Mouse (Mus musculus): ENCODE results near the gene Pfn3.
"Not testable (repeated sequence)": the region's sequence is repeated elsewhere in the genome, so short reads cannot be mapped to it uniquely, and the experiment has no call there.

Gene Pfn3

GRCm38 (mm10) chr13:55414743-55415380, at the start of gene Pfn3:
Gene Pfn3 (minus strand): TSS chr13:55415232.
- DNase-seq = no peak

- peak; percentile 72 for DNase-seq
These were observed 49.2 kb upstream of the Pfn3 start, which contains the start of gene Prr7 for GRCm38 (mm10) chr13:55464027-55464884. Gene Prr7 (plus strand): TSS chr13:55464267.

GRCm38 (mm10) chr13:55463399-55464026, 48.5 kb upstream of the Pfn3 start:
- no peak for DNase-seq

- no peak for DNase-seq
These were observed 47.9 kb upstream of the Pfn3 start for GRCm38 (mm10) chr13:55462965-55463364.

- DNase-seq = no peak
These were observed 36.9 kb upstream of the Pfn3 start for GRCm38 (mm10) chr13:55451785-55452549.

DNA sequence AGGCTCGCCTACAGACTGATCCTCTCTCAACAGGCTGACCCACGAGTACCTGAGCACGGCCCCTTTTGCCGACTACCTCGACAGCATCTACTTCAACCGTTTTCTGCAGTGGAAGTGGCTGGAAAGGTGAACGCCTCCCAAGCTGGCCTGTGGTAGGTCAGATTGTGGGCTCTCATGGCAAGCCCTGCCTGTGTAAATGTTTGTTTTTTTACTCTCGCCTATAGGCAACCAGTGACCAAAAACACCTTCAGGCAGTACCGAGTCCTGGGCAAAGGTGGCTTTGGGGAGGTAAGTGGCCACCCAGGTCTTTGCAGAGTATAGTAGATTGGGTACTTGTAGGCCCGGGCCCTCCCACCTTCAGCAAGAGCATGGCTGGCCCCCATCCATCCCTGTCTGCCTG, 36.3 kb upstream of the Pfn3 start:
- no peak for DNase-seq

DNA sequence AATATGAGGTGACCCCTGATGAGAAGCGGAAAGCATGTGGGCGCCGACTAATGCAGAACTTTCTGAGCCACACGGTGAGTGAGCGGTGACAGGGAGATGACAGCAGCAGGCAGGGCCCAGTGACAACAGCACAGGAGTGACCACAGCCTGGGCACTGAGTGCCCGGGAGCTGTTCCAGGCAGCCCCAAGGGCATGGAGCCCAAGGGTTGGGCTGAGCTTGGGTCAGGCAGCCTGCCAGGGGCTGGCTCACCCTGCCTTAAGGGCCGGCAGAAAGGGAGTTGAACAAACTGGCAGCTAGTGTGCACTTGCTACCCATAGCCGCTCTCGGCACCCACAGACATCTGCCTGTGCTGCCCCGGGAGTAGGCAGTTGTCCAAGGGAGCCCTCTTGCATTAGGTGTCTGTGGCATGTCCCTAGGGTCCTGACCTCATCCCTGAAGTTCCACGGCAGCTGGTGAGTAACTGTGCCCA, 35.5 kb upstream of the Pfn3 start:
- DNase-seq = no peak

- DNase-seq = peak; percentile 80
These were observed 34.8 kb upstream of the Pfn3 start for GRCm38 (mm10) chr13:55449679-55450441.

- DNase-seq = peak; percentile 49
These were observed 34.2 kb upstream of the Pfn3 start for GRCm38 (mm10) chr13:55449205-55449604.

DNA sequence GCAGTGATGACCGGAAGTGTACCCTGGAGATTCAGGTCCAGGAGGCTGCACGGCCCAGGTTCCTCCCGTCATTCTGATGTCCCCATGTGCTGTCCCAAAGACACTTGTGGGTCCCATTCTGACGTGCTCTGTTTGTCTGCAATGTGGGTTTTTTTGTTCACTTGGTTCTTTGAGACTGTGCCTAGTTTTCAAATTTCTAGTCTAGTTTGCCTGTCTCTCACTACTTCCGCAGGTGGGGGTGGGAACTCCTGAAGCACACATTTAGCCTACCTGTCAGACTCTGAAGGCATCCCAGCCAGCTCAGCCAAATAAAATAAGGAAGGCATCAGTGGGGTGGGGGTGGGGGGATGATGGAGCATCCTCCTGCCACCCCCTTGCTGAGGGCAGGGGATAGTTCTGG, 33.1 kb upstream of the Pfn3 start:
- DNase-seq = no peak

DNA sequence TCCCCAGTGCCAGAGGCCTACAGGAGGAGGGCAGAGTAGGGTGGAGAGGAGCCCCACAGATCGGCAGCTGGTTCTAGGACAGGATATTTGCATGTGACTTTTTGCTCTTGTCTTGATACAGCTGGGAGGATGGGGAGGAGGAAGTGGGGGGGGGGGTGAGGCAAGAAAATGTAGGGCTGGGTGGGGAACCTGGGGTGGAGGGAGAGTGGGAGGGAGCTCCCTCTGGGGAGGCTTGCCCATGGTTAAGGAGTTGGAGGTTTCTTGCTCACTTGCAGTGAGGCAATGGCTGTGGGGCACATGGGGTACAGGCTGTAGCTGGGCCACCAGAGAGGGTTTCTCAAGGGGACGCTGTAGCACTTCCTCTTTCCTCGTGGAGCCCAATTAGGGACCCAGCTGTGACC, 32.5 kb upstream of the Pfn3 start:
- DNase-seq = peak; percentile 72

DNA sequence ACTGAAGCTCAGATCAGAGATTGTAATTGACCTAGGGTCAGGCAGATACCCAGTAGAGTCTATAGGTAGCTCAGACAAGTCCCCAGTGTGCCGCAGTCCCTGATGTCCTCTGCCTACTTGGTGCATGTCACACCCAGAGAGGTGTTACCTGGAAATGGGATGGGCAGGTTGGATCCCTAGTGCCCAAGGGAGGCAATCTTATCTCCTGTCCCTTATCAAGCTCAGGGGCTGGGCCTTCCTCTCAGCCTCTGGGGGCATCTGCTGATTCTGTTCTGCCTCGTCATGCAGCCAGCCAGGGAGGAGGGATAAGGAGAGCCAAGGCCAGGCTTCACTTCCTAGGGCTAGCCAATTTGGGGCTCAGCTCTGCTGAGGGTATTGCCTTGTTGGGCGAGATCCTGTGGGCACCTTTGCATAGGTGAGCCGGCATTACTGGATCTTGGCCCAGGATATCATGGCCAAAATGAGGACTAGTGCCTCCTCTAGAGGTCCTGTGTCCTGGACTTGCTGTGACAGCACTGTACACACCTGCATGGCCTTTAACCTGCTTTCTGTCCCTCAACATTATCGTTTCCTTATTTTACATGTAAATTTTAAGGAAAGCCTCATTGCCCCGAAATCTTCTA, 31.6 kb upstream of the Pfn3 start:
- DNase-seq = no peak

GRCm38 (mm10) chr13:55445361-55446091, 30.5 kb upstream of the Pfn3 start:
- DNase-seq = peak; percentile 70

- peak; percentile 99 for DNase-seq
These were observed 29.9 kb upstream of the Pfn3 start, which contains the start of gene Grk6 for GRCm38 (mm10) chr13:55444937-55445315. Gene Grk6 (plus strand): TSS chr13:55445072.

GRCm38 (mm10) chr13:55444286-55444936, 29.4 kb upstream of the Pfn3 start:
- no peak for DNase-seq

GRCm38 (mm10) chr13:55443799-55444285, 28.8 kb upstream of the Pfn3 start:
- DNase-seq = no peak

DNA sequence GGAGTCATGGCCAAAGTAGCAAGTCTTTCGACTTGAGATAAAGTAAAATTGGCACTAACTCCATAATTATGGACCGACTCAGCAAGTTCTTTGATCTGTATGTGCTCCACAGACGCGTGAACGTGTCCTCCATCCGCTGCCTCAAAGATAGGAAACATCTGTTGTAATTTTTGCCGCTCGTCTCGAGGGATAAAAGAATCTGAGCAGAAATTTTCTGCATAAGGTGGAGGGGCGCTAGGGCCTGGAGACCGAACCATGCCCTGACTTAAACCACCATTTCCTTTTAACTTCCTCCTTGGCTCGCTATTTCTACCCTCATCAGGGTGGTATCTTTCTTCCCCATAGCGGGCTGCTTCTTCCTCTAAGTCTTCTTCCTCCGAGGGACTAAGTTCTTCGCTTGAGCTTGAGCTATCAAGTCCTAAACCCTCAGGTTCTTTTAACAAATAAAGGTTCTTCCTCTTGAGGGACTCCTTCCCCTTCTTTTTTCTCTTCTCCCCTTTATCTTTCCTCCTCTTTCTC, 22.1 kb upstream of the Pfn3 start:
- not testable (repeated sequence) for DNase-seq

GRCm38 (mm10) chr13:55431889-55432685, 17.1 kb upstream of the Pfn3 start:
- DNase-seq = peak; percentile 74

DNA sequence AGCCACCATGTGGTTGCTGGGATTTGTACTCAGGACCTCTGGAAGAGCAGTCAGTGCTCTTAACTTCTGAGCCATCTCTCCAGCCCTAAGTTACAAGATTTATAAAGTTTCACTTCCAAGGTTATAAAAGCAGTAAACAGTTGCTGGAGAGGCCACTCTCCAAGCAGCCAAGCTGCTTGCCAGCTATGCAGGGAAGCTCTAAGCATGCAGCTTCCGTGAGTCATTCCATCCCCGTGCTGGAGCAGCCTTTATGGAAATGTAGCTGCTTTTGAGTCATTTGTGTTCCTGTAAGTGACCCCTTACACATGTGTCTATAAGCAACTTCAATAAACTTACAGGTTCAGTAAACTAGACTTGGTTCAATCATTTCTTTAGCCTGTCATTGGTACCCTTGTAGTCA, 15.5 kb upstream of the Pfn3 start:
- no peak for DNase-seq

Measured in thymus, postnatal 25 days (tissue).